Mouse (Mus musculus): Measurements from ENCODE around the gene Eif4g1.

GRCm38 (mm10) chr16:20629731-20630634 lies 38.1 kb upstream of the Eif4g1 start, which contains the start of gene Ece2:
- no peak for TF ChIP-seq POLR2A (IDR thresholded peaks at IDR 0.05; ENCODE audit: control insufficient read depth, extremely low read depth, insufficient read depth, low read length, poor library complexity)
- TF ChIP-seq CTCF (IDR thresholded peaks at IDR 0.05; ENCODE audit: borderline replicate concordance, control insufficient read depth, extremely low read depth, insufficient read depth, low read length, poor library complexity): no peak

All from thymus, adult 2 months (tissue).